Mouse (Mus musculus): Measurements from ENCODE around the gene Taf7l.

Taf7l gene

GRCm38 (mm10) chrX:134476290-134476689 is at the start of gene Taf7l:
Gene Taf7l (minus strand): TSS chrX:134476490.
- no peak for DNase-seq

GRCm38 (mm10) chrX:134525260-134525659 is 49.0 kb upstream of the Taf7l start:
- no peak for DNase-seq

- no peak for DNase-seq
These were observed 47.5 kb upstream of the Taf7l start for GRCm38 (mm10) chrX:134523772-134524171.

GRCm38 (mm10) chrX:134509473-134509872 is 33.2 kb upstream of the Taf7l start:
- DNase-seq: no peak

GRCm38 (mm10) chrX:134507977-134508376 is 31.7 kb upstream of the Taf7l start:
- DNase-seq: no peak

- no peak for DNase-seq
These were observed 24.4 kb upstream of the Taf7l start for GRCm38 (mm10) chrX:134500651-134501050.

- no peak for DNase-seq
These were observed 5.4 kb upstream of the Taf7l start for GRCm38 (mm10) chrX:134481720-134482119.

- no peak for DNase-seq
These were observed 1.1 kb downstream of the Taf7l start for GRCm38 (mm10) chrX:134474988-134475710.

GRCm38 (mm10) chrX:134427307-134427706 is 49.0 kb downstream of the Taf7l start:
- DNase-seq: no peak

GRCm38 (mm10) chrX:134426819-134427218 is 49.5 kb downstream of the Taf7l start:
- DNase-seq: no peak

GRCm38 (mm10) chrX:134425798-134426197 is 50.5 kb downstream of the Taf7l start:
- DNase-seq: no peak

GRCm38 (mm10) chrX:134424263-134424662 is 52.0 kb downstream of the Taf7l start:
- no peak for DNase-seq

GRCm38 (mm10) chrX:134420097-134420496 is 56.2 kb downstream of the Taf7l start:
- DNase-seq: no peak

- DNase-seq: no peak
These were observed 64.2 kb downstream of the Taf7l start for GRCm38 (mm10) chrX:134412096-134412495.
